Mouse (Mus musculus) frontal cortex, postnatal 14 days (tissue): Measurements from ENCODE around the gene Exosc8.
"Not testable (repeated sequence)": the region's sequence is repeated elsewhere in the genome, so short reads cannot be mapped to it uniquely, and the experiment has no call there.

ENCODE experiments used
- DNase-seq, 2 experiments: peaks; one replicate each; pipeline ENCODE4 v3.0.0; 2022; ENCODE audit warnings: low spot score in 2 of 2

The Exosc8 gene

DNA sequence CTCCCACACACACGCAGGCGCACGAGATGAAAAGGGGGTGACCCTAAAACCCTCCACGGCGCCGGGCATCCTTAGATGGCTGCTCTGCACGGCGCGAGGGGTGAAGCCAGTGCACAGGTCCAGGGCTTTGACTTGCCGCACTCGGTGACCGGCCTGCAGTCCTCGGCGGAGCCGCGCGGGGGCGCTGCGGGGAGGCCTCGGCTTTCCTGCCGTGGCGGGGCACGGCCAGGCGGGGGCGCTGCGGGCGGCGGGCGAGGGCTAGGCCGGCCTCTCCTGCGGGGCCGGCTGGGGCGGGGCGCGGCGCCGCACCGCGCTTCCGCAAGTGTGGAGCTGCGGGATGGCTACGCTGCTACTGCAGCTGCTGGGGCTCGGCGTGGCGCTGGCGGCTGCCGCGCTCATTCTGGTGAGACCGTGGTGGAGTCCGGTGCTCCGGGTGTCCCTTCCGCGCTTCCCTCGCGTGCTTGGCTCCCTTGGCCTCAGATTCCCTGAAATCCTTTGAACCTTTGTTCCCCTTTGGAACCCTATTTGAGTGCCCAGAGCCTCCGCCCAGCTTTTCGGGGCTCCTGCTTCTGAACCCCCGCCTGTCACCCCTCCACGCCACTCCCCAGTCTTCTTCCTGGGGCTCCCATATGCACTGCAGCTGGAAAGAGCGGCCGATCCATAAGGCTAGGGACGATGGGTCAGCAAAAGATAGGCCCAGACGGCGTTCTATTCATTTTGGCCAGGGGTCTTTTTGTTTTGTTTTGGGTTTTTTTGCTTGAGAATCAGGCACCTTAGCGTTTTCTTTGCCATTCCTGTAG is at the start of gene Exosc8, which contains the start of gene Alg5:
Gene Exosc8, minus strand, starts transcription at position 147 of the 800 bp plus-strand sequence.
Gene Alg5, plus strand, starts transcription at position 293 of the 800 bp plus-strand sequence.
- DNase-seq: peak; percentile 78 to 89

DNA sequence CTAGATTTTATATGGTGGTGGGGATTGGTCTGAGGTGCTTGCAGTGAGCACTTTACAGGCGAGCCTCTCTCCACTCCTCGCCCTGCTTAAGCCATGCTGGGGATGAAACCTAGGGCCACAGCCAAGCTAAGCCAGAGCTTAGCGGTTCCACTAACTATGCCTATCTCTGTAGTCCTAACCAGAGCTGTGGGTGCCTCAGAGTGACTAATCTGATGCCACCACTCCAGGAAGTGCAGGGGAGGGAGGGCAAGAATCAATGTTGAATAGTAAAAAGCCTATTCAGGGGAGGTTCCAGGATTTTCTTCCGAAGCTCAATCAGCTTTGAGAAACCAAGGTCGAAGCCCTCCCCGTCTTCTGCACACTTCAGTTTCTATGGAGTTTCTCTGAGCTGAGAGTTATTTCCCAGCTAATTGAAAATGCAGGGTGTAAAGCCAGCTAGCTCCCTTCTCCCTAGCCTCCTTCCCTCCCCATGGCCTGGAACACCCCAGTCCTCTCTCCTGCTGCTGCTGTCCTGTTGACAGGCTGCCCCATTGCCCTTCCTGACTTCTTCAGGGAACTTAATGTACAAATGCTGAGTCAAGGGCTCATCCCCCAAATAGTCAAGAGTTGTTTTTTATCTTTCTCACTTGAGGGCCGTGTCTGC is 40.9 kb upstream of the Exosc8 start:
- DNase-seq: no peak

DNA sequence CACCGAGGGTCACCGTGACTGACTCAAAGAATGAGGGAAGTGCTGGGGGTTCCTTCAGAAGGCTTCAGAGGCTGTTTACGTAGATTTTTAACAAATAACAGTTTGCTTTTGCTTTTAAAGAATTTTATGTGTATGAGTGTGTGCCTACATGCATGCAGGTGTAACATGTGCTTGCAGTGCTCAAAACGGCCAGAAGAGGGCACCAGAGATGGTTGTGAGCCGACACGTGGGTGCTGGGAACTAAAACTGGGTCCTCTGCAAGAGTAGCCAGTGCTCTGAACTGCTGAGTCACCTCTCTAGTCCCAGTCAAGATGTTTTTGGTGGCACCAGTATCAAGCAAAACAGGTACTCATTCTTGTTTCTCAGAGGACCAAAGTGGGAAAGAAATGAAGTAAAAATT is 38.4 kb upstream of the Exosc8 start:
- DNase-seq: no peak

DNA sequence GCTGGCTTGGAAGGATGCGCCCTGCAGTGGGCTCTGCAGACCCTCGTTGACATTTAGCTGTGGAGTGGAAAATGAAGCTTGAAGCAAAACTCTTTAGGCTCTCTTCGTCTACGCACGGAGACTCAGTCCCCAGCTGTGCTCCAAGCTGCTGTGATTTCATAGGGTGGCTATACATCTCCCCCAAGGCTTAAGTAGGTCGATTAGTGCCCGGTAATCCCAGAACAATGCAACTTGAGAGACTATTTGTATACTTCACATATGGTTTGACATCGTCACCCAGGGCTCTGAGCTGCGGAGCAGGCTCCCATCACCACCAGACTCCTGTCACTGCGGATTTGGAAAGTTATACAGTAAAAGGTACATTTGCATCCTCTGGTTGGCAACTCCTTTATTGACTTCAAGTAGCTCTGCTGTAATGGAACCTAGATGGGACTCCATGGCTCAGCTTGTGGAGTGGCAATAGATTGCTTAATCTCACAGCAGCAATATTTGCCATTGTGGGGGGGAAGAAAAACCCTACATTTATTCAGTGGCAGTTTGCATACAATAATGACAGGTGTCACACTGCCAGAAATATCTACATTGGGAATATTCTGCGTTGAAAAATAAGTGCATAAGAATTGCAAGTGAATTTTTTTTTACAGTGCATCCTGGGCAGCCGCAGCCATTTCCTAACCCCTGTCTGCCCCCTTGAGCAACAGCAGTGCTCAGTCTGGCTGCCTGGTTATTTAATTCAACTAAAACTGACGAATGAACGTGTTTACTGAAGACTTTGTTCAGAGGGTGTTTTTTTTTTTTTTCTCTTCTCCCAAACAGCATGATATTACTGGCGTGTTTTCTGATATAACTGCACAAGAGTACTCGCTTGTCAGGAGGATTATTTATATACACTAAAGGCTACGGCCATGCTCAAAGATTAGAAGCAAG is 34.4 kb upstream of the Exosc8 start:
- no peak for DNase-seq

DNA sequence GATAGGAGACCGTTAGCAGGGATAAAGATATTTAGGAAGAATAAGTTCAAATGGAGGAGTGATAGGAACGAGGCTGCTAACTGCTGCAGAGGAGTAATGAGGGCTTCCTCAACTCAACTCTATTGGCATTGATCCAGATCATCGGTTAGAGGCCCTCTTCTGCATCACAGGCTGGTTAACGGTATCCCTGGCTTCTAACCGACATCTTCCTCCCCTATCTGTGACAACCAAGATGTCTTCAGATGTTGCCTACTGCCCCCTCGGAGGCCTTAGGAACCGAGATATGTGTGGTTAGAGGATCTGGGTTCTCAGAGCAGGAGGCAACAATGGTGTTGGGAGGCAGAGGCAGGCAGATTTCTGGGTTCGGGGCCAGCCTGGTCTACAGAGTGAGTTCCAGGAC is 33.4 kb upstream of the Exosc8 start:
- DNase-seq: no peak

DNA sequence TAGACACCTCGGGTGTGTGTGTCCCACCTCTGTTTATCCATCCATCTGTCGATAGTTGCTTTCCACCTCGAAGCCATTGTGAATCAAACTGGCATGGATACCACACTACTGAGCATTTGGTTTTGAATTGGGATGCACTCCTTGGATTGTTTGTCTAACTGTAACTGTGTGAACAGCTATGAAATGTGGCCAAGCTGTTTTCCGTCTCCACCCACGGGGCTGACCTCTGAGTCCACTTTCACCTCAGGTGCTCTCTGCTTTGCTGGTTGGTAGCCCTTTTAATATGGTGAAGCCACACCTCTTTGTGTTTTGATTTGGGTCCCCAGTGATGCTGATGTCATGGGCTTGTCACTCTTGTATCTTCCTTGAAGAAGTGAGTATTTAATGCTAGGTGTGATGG is 31.6 kb upstream of the Exosc8 start:
- no peak for DNase-seq

DNA sequence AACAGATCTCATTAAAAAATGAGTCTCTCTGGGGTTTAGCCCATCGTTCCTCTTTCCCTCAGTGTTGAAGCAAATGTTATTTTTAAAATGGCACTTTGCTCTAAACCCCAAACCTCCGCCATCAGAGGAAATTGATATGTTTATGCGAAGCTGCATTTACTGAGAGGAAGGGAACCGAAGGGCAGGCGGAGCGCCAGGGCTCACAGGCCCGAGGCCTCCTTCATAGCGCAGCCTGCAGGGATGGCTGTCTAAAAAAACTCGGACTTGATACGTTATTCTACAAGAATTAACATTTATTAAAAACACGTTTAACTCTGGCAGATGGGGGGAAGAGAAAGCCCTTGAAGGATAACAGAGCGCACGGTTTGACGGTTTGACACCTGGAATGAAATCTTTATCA is 30.8 kb upstream of the Exosc8 start:
- DNase-seq: no peak

DNA sequence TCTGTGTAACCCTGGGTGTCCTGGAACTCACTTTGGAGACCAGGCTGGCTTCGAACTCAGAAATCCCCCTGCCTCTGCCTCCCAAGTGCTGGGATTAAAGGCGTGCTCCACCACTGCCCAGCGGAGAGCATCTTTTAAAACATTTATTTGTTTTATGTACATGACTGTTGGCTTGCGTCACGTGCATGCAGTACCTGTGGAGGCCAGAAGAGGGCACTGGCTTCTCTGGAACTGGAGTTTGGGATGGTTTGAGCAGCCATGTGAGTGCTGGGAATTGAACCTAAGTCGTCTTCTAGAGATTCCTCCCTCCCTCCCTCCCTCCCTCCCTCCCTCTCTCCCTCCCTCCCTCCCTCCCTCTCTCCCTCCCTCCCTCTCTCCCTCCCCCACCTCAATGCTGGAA is 30.3 kb upstream of the Exosc8 start:
- not testable (repeated sequence) for DNase-seq

DNA sequence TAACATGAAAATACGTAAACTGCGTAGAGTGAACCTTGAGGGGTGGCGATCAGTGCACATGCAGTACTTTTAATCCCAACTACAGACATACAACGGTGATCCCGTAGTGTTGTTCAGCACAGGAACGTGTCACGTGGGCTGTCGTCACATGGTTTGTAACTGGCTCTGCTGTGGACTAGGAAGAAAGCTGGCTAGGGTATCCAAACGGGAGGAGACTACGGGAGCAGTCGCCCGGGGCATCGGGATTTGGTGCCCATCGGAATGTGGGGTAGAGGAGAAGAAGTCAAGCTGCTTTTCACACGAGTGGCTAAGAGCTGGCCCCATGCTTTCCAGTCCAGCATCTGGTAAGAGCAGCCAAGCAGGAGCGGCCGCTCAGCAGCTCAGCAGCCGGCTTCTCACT is 29.2 kb upstream of the Exosc8 start:
- peak; percentile 10 to 36 for DNase-seq

DNA sequence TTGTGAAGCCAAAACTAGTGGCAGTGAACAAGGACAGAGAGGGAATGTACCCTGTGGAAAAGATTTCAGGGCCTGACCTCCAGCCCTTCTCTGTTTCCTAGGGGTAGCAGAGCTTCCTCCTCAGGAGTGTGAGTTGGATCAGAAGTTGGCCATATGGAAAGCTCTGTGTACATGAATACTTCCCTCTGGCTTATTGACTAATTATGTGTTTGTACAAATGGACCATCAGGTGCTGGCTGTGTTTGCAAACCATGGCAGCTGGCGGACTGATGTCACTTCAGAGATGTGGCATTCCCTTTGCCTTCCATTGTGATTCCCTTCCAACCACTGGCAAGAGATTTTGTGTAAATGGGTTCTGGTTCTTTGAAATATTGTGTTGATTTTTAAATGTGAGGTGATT is 26.1 kb upstream of the Exosc8 start:
- DNase-seq: no peak

DNA sequence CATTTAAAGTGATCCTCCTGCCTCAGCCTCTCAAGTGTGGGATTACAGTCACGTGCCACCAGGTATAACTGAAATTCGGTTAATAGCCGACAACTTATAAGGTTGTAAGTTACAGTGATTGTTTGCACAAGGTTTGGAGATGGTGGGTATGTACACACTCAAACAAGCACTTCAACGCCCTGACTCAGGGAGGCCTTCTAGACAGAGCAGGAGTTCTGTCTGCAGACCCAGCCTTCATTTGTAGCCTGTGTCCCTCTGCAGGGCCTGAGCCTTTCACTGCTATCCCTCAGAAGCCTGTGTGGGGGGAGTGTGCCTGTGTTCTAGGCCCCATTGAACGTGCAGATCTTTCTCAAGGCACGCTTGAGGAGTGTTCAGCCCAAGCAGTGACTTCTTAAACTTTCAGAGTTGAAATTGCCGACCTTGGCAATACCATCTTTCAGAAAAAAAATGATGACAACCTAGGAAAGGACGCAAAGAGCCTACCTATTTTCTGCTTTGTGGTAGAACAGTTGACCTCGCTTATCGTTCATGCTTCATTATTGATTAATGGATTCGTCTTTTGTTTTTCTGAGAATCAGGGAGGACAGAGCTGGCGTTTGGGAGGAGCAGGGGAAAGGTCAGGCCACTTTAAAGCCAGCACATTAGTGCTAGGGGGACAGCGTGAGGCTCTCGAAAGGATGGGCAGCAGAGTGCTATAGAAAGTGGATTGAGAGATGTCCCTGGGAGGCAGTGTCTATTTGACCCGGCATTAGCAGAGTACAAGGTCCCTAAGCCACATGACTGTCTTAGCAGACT is 25.3 kb upstream of the Exosc8 start:
- DNase-seq: no peak

DNA sequence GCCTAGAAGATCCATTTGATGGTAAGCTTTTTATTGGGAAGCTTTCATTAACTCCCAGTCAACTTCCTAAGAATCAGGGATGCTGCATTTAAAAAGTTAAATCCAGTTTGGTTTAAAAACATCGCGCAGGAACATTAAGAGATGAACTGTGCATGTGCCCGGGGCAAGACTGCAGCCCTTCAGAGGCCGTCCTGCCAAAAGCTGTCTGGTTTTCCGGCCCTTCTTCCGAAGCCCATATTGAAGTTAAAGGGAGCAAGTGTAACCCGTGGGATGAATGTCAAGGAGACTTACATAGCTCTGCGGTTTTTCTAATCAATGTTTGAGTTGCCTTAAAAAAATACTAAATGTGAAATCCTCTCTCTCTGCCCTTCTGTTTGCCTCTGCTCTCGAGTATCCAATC is 24.0 kb upstream of the Exosc8 start:
- DNase-seq: no peak

DNA sequence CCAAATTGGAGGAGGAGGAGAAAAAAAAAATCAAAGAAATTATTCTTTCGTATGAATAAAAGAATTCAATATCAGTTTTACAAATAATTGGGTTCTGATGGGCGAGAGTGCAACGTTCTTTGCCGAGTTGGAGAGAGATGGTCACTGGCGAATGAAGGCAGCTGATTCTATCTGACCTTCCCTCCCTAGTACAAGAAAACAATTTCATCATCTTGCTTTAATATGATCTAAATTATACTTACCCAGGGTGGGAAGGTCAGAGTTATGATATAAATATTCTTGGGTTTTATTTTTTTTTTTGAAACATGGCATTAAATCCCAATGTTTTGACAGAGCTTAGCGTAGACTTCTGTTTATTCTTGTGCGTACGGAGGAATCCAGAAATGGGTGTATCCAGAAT is 22.3 kb upstream of the Exosc8 start:
- DNase-seq: no peak

DNA sequence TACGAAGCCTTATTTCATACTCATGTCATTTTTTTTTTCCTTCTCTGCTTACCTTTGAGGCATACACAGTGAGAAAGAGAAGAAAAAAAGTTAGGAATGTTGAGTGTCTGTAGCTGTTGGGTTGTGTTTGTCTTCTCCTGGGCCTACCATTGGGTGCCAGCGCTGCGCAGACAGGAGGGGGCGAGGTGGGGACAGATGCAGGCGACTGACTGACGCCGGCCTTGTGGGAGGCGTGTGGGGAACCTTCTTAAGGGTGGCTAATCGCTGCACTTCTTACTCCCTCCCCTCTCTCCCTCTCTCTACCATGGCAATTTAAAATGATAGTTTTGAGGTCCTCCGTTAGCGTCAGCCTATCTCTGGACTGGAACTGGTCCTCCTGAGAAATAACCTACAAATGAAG is 20.9 kb upstream of the Exosc8 start:
- peak in 1 of 2 experiments; percentile 11 for DNase-seq

DNA sequence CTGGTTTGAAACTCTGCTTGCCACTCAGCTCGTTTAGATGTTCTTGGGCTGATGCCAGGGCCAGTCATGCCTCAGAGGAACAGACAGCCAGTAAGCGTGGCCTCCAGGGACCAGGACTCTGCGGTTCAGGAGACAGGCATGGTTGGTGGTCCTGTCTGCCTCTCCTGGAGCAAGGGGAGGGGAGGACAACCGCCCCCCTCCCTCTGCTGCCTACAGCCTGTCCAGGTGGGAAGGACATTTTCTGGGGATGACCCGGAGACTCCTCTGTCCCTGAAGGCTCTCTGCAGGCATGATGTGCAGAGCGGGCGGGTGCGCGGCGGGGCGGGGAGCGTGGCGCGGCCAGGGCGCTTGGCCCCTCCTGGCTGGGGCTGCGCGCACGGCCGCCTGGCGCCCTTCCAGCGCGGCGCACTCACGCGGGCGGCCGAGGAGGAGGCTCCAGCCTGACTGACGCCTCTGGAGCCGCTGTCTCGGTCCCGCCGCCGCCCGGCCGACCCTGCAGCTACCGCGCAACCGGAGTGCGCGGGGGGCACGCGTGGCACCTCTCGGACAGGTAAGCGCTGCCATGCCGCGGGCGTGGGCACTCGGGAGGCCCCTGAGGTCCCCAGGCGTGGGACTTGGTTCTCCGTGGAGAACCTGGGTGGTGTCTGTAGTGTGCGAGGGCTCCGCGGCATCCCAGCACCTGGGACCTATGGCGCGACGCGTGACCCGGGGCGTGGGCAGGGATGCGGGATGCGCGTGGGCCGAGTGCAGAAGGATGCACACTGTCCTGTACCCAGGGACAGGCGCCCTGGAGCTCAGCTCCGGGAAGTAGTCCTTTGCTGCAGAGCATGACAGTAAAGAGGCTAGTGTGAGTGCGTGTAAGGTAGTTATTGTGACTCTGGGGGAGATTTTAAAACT is 20.2 kb upstream of the Exosc8 start, which contains the start of gene Smad9:
Gene Smad9, plus strand, starts transcription at position 438 of the 897 bp plus-strand sequence.
- peak; percentile 13 to 33 for DNase-seq

DNA sequence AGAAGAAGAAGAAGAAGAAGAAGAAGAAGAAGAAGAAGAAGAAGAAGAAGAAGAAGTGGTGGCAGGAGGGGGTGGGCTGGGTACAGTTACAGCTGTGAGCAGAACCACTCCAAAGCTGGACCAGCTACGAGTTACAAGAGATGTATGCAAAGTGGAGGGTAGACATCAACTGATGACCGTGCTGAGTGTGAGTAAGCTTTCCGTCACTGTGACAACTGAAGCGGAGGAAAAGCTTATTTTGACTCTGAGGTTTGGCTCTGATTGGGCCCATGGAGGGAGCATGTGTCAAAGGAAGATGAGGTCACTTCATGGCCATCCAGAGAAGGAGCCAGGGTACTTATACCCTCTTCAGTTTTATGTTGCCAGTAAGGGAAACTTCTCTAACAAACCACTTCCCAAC is 18.2 kb upstream of the Exosc8 start:
- DNase-seq: no peak

DNA sequence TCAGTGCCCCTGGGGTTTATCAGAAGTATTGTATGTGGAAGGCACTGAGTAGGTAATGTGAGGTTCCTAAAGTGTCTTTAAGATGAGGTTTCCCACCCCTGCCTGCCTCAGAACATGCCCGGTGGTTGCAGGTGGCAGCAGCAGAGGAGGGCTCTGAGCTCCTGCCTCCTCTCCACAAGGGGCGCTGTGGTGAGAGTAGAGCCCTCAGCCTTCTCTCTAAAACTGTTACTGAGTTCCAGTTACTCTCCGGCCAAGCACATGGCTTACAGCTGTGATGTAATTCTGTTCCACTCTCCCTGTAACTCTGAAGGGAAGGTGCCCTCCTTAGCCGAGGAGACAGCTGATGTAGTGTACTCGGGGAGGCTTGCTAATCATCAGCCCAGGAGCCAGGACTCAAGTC is 10.6 kb upstream of the Exosc8 start:
- DNase-seq: no peak

DNA sequence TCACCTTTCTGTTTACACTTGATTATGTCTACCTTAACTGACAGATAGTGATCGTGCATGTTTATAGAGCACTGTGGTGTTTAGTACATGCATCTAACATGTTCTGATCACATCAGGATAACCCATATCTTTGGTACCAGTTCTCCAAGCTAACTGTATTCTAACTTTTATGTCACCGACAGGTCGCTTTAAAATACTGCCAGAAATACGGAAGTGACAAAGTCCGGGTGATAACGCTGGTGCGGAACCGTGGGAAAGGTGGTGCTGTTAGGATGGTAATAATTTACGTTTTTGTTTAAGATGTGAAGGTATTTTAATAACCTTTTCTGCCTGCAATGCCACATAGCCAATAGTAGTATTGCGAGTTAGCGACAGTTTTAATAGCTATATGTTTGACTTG is 6.8 kb upstream of the Exosc8 start:
- no peak for DNase-seq

DNA sequence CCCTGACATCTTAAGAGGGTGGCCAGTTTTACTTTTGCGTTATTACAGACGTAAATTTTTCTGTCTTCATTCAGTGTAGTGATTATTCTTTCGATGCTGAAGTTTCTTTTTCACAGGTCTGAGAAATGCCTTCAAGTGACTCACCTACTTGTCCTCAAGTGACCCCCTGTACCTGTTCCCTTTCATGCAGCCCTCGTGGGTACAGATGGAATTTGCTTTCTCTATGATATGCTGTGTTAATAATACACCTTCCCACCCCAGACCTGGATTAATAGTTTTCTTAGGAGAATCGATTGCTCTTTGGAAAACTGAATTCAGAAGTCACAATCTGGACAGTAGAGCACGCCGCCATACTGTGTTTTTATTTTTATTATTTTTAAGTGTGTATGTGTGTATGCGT is 2.1 kb upstream of the Exosc8 start:
- DNase-seq: no peak
